Mouse (Mus musculus): ENCODE measurements at regions not wholly inside any gene's neighbourhood (a gene's known extent, or its start where the extent isn't known, plus 50 kb on each side); places are given as distances from the start of the nearest gene placed in this dataset.

GRCm38 (mm10) chr14:76761274-76761673 lies 204.6 kb upstream of the Serp2 start:
- 76% methylated on average over 4 of the region's 4 CpGs for WGBS
- Histone ChIP-seq H3K27me3 (replicated peaks; ENCODE audit: control insufficient read depth, insufficient read depth, low read length) (no peaks in the 10 kb centered on the region), H3K9ac (ENCODE audit: low read depth, low read length) (no peak overlapping the region), H3K9me3 (ENCODE audit: control insufficient read depth, low read length) (no peaks in the 10 kb centered on the region), H3K4me1 (replicated peaks; ENCODE audit: control insufficient read depth, insufficient read depth, low read length) (peaks cover 24% of the 10 kb centered on the region), H3K4me3 (ENCODE audit: low read depth, low read length) (no peak overlapping the region), H3K4me2 (no peak overlapping the region), H3K27ac (ENCODE audit: low read depth, low read length) (no peak overlapping the region), H3K36me3 (ENCODE audit: control insufficient read depth, insufficient read depth, low read length) (no peaks in the 10 kb centered on the region)
- ATAC-seq (replicated peaks; ENCODE audit: low FRiP score) (no peak), DNase-seq (ENCODE audit: low spot score) (no peak)

- H3K27me3 ChIP-seq (replicated peaks; ENCODE audit: control insufficient read depth, insufficient read depth, low read length), result no peaks in the 10 kb centered on the region
- peaks cover 24% of the 10 kb centered on the region for H3K4me1 ChIP-seq (replicated peaks; ENCODE audit: control insufficient read depth, insufficient read depth, low read length)
- DNase-seq (ENCODE audit: low spot score), result no peak
- WGBS, result 83% methylated on average over 13 of the region's 13 CpGs
- no peak for ATAC-seq (replicated peaks; ENCODE audit: low FRiP score)
- H3K4me3 ChIP-seq (ENCODE audit: low read depth, low read length), result no peak overlapping the region
- no peaks in the 10 kb centered on the region for H3K9me3 ChIP-seq (ENCODE audit: control insufficient read depth, low read length)
- H3K27ac ChIP-seq (ENCODE audit: low read depth, low read length), result no peak overlapping the region
- H3K4me2 ChIP-seq, result no peak overlapping the region
- no peaks in the 10 kb centered on the region for H3K36me3 ChIP-seq (ENCODE audit: control insufficient read depth, insufficient read depth, low read length)
- no peak overlapping the region for H3K9ac ChIP-seq (ENCODE audit: low read depth, low read length)
Observed at GRCm38 (mm10) chr14:76760509-76761023, 203.9 kb upstream of the Serp2 start.

- no peaks in the 10 kb centered on the region for H3K9me3 ChIP-seq (ENCODE audit: control insufficient read depth, low read length)
- no peaks in the 10 kb centered on the region for H3K36me3 ChIP-seq (ENCODE audit: control insufficient read depth, insufficient read depth, low read length)
- DNase-seq (ENCODE audit: low spot score) (no peak), ATAC-seq (replicated peaks; ENCODE audit: low FRiP score) (0 out of 2 replicates have a peak, but pooled peaks have one; percentile 26)
- no peak overlapping the region for H3K9ac ChIP-seq (ENCODE audit: low read depth, low read length)
- H3K27me3 ChIP-seq (replicated peaks; ENCODE audit: control insufficient read depth, insufficient read depth, low read length), result no peaks in the 10 kb centered on the region
- WGBS, result 49% methylated on average over 4 of the region's 4 CpGs
- no peak overlapping the region for H3K27ac ChIP-seq (ENCODE audit: low read depth, low read length)
- H3K4me1 ChIP-seq (replicated peaks; ENCODE audit: control insufficient read depth, insufficient read depth, low read length), result peaks cover 17% of the 10 kb centered on the region
- no peak overlapping the region for H3K4me3 ChIP-seq (ENCODE audit: low read depth, low read length)
- no peak overlapping the region for H3K4me2 ChIP-seq
Observed at GRCm38 (mm10) chr14:76759377-76759776, 202.7 kb upstream of the Serp2 start.

GRCm38 (mm10) chr14:76758589-76758988 lies 201.9 kb upstream of the Serp2 start:
- H3K27ac ChIP-seq (ENCODE audit: low read depth, low read length), result no peak overlapping the region
- ATAC-seq (replicated peaks; ENCODE audit: low FRiP score), result no peak
- DNase-seq (ENCODE audit: low spot score), result no peak
- no peaks in the 10 kb centered on the region for H3K9me3 ChIP-seq (ENCODE audit: control insufficient read depth, low read length)
- WGBS, result 79% methylated on average over 1 of the region's 1 CpGs
- H3K9ac ChIP-seq (ENCODE audit: low read depth, low read length), result no peak overlapping the region
- peaks cover 10% of the 10 kb centered on the region for H3K4me1 ChIP-seq (replicated peaks; ENCODE audit: control insufficient read depth, insufficient read depth, low read length)
- no peaks in the 10 kb centered on the region for H3K27me3 ChIP-seq (replicated peaks; ENCODE audit: control insufficient read depth, insufficient read depth, low read length)
- no peak overlapping the region for H3K4me2 ChIP-seq
- H3K36me3 ChIP-seq (ENCODE audit: control insufficient read depth, insufficient read depth, low read length), result no peaks in the 10 kb centered on the region
- no peak overlapping the region for H3K4me3 ChIP-seq (ENCODE audit: low read depth, low read length)

DNA sequence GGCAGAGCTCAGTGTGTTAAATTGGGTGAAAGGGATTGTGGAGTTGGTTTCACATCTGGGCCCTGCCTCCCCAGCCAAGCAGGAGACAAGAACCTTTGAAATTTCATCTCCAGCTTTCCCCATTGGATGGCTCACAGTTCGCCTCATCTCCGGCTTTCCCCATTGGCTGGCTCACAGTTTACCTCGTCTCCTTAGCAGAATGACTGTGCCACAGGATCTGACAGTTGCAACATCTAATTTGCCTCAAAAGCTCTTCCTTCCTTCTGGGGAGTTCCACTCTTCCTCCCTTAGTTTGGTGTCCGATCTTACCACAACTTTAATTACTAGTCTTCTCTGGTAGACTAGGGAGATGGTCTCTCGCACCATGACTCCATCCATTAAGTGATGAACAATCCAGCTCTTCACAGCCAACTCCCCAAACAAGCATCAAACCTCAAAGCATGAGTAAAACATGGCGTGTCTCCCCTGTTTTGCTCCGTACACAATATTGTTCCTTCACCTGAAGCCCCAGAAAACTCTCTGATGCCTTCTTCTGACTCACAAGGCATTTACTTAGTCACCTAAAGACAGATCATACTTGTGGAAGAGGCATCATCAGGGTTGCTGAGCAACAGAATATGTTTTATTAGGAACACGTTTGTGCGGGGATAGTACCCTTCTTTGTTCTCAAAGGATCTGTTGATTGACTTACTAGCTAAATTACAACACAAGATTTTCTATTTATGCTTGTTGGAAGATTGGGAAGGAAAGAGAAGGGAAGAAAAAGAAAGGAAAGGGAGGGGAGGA lies 199.1 kb upstream of the Serp2 start:
- no peak overlapping the region for H3K9ac ChIP-seq (ENCODE audit: low read depth, low read length)
- no peak overlapping the region for H3K4me3 ChIP-seq (ENCODE audit: low read depth, low read length)
- ATAC-seq (replicated peaks; ENCODE audit: low FRiP score) (no peak), DNase-seq (ENCODE audit: low spot score) (no peak)
- H3K36me3 ChIP-seq (ENCODE audit: control insufficient read depth, insufficient read depth, low read length), result no peaks in the 10 kb centered on the region
- WGBS, result 75% methylated on average over 9 of the region's 9 CpGs
- H3K27me3 ChIP-seq (replicated peaks; ENCODE audit: control insufficient read depth, insufficient read depth, low read length), result no peaks in the 10 kb centered on the region
- H3K4me1 ChIP-seq (replicated peaks; ENCODE audit: control insufficient read depth, insufficient read depth, low read length), result 0 out of 2 replicates have a peak, but pooled peaks cover 2% of the 10 kb centered on the region
- H3K4me2 ChIP-seq, result no peak overlapping the region
- H3K27ac ChIP-seq (ENCODE audit: low read depth, low read length), result no peak overlapping the region
- no peaks in the 10 kb centered on the region for H3K9me3 ChIP-seq (ENCODE audit: control insufficient read depth, low read length)

DNA sequence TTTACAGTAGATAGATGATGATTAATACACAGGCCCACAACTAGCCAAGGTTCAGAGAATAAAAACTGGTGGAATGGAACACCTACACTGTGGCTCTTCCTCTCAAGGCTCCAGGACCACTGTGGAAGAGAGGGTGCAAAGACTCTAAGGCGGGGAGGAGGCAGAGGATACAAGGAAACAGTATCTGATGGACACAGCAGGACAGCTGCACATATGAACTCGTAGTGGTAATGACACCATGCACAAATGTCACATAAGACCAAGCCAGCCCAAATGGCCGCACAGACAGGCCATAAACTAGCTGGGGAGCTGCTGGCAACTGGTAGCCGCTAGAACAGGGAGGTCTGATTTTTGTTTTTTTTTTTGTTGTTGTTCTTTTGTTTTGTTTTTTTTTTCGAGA lies 197.0 kb upstream of the Serp2 start:
- DNase-seq (ENCODE audit: low spot score), result no peak
- 83% methylated on average over 5 of the region's 5 CpGs for WGBS
- Histone ChIP-seq H3K4me3 (ENCODE audit: low read depth, low read length) (no peak overlapping the region), H3K27me3 (replicated peaks; ENCODE audit: control insufficient read depth, insufficient read depth, low read length) (no peaks in the 10 kb centered on the region), H3K4me1 (replicated peaks; ENCODE audit: control insufficient read depth, insufficient read depth, low read length) (no peaks in the 10 kb centered on the region), H3K27ac (ENCODE audit: low read depth, low read length) (no peak overlapping the region), H3K9ac (ENCODE audit: low read depth, low read length) (no peak overlapping the region), H3K4me2 (no peak overlapping the region), H3K36me3 (ENCODE audit: control insufficient read depth, insufficient read depth, low read length) (no peaks in the 10 kb centered on the region), H3K9me3 (ENCODE audit: control insufficient read depth, low read length) (no peaks in the 10 kb centered on the region)
- no peak for ATAC-seq (replicated peaks; ENCODE audit: low FRiP score)

DNA sequence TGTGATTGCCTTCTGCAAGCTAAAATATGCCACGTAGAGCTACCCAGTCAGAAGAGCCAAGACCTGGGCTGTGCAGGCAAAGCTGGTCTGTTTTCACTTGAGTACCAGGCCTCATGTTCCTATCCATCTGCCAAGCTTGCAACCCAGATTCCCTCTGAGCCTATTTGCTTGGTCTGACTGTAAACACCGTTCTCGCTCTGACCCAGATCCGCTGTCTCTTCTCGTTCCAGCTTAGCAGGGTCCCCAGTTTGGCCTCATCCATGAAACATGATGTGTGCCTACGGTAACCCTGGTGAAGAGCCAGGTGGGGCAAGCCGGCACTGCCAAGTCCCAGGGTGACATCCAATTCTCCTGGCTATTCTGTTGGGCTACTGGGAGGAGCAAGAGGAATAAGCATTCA lies 192.5 kb upstream of the Serp2 start:
- ATAC-seq (replicated peaks; ENCODE audit: low FRiP score) (no peak), DNase-seq (ENCODE audit: low spot score) (no peak)
- 92% methylated on average over 7 of the region's 7 CpGs for WGBS
- Histone ChIP-seq H3K9ac (ENCODE audit: low read depth, low read length) (no peak overlapping the region), H3K9me3 (ENCODE audit: control insufficient read depth, low read length) (no peaks in the 10 kb centered on the region), H3K36me3 (ENCODE audit: control insufficient read depth, insufficient read depth, low read length) (no peaks in the 10 kb centered on the region), H3K4me1 (replicated peaks; ENCODE audit: control insufficient read depth, insufficient read depth, low read length) (no peaks in the 10 kb centered on the region), H3K4me3 (ENCODE audit: low read depth, low read length) (no peak overlapping the region), H3K27me3 (replicated peaks; ENCODE audit: control insufficient read depth, insufficient read depth, low read length) (no peaks in the 10 kb centered on the region), H3K27ac (ENCODE audit: low read depth, low read length) (no peak overlapping the region), H3K4me2 (no peak overlapping the region)

- ATAC-seq (replicated peaks; ENCODE audit: low FRiP score) (no peak), DNase-seq (ENCODE audit: low spot score) (no peak)
- Histone ChIP-seq H3K27ac (ENCODE audit: low read depth, low read length) (no peak overlapping the region), H3K9ac (ENCODE audit: low read depth, low read length) (no peak overlapping the region), H3K4me2 (no peak overlapping the region), H3K27me3 (replicated peaks; ENCODE audit: control insufficient read depth, insufficient read depth, low read length) (no peaks in the 10 kb centered on the region), H3K4me3 (ENCODE audit: low read depth, low read length) (no peak overlapping the region), H3K4me1 (replicated peaks; ENCODE audit: control insufficient read depth, insufficient read depth, low read length) (no peaks in the 10 kb centered on the region), H3K9me3 (ENCODE audit: control insufficient read depth, low read length) (no peaks in the 10 kb centered on the region), H3K36me3 (ENCODE audit: control insufficient read depth, insufficient read depth, low read length) (no peaks in the 10 kb centered on the region)
- 82% methylated on average over 2 of the region's 2 CpGs for WGBS
Observed at GRCm38 (mm10) chr14:76748711-76749110, 192.0 kb upstream of the Serp2 start.

DNA sequence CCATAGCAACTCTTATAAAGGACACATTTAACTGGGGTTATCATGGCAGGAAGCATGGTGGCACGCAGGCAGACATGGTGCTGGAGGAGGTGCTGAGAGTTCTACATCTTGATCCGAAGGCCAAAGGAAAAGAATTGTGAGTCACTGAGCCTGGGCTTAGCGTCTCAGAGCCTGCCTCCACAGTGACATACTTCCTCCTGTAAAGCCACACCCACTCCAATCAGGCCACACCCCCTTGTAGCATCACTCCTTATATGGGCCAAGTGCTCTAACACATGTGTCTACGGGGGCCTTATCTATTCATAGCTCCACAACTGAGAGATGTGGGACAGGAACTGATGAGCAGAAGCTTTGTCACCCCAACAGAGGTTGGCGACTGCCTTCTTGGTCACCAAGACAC lies 191.1 kb upstream of the Serp2 start:
- Histone ChIP-seq H3K4me1 (replicated peaks; ENCODE audit: control insufficient read depth, insufficient read depth, low read length) (no peaks in the 10 kb centered on the region), H3K4me2 (no peak overlapping the region), H3K9ac (ENCODE audit: low read depth, low read length) (no peak overlapping the region), H3K27me3 (replicated peaks; ENCODE audit: control insufficient read depth, insufficient read depth, low read length) (no peaks in the 10 kb centered on the region), H3K27ac (ENCODE audit: low read depth, low read length) (no peak overlapping the region), H3K9me3 (ENCODE audit: control insufficient read depth, low read length) (no peaks in the 10 kb centered on the region), H3K36me3 (ENCODE audit: control insufficient read depth, insufficient read depth, low read length) (no peaks in the 10 kb centered on the region), H3K4me3 (ENCODE audit: low read depth, low read length) (no peak overlapping the region)
- no peak for DNase-seq (ENCODE audit: low spot score)
- WGBS, result 79% methylated on average over 5 of the region's 5 CpGs
- no peak for ATAC-seq (replicated peaks; ENCODE audit: low FRiP score)

All from liver, embryonic 11.5 days (tissue).